Mouse (Mus musculus) heart, embryonic 11.5 days (tissue): ENCODE results near the gene Cep295nl. TPM values are rescaled to one million over a fixed set of nuclear protein-coding genes. Genes with fewer than 3 reads are reported as not detected.

ENCODE experiments used
- ATAC-seq: fragments of 200-750 bp; cut with Nextera tagmentation; replicated peaks from 2 replicates; pipeline ENCODE4 v1.8.0; 2017; ENCODE audit warnings: moderate library complexity; ENCODE audit not compliant: insufficient number of reproducible peaks, low FRiP score, low TSS enrichment
- H3K27ac ChIP-seq: fragments of 300-500 bp; sonication (generic); 2 replicates; pipeline ENCODE4 v1.5.1; 2014; ENCODE audit warnings: mild to moderate bottlenecking, low read depth, low read length
- H3K27me3 ChIP-seq: fragments of 300-500 bp; sonication (generic); 2 replicates; pipeline ENCODE4 v1.6.1; 2014; ENCODE audit warnings: mild to moderate bottlenecking, low read length, mixed read lengths; ENCODE audit not compliant: control insufficient read depth, insufficient read depth
- H3K36me3 ChIP-seq: fragments of 300-500 bp; sonication (generic); 2 replicates; pipeline ENCODE4 v1.6.1; 2014; ENCODE audit warnings: mild to moderate bottlenecking, low read length, moderate library complexity, mixed read lengths; ENCODE audit not compliant: control insufficient read depth, insufficient read depth
- H3K4me1 ChIP-seq: fragments of 300-500 bp; sonication (generic); 2 replicates; pipeline ENCODE4 v1.6.1; 2014; ENCODE audit warnings: low read length; ENCODE audit not compliant: control insufficient read depth, insufficient read depth
- H3K4me2 ChIP-seq: fragments of 300-500 bp; sonication (generic); 2 replicates; pipeline ENCODE4 v1.6.1; 2014; ENCODE audit warnings: mild to moderate bottlenecking, moderate library complexity
- H3K4me3 ChIP-seq: fragments of 300-500 bp; sonication (generic); 2 replicates; pipeline ENCODE4 v1.5.1; 2014; ENCODE audit warnings: low read depth, low read length
- H3K9ac ChIP-seq: fragments of 300-500 bp; sonication (generic); 2 replicates; pipeline ENCODE4 v1.6.1; 2014; ENCODE audit warnings: mild to moderate bottlenecking, low read depth, low read length, moderate library complexity
- H3K9me3 ChIP-seq: fragments of 300-500 bp; sonication (generic); replicated peaks from 2 replicates; pipeline ENCODE4 v1.6.1; 2016; ENCODE audit warnings: low read length; ENCODE audit not compliant: control insufficient read depth
- WGBS: fragments of 180-500 bp; shearing (Covaris S2); extraction: QIAGEN DNeasy Blood & Tissue Kit; methylation state at CpG from one replicate; pipeline ENCODE4 v1.1.7; 2014; ENCODE audit not compliant: insufficient replicate concordance; 5-methylcytosine and 5-hydroxymethylcytosine counted together
- polyA plus RNA-seq: library from polyadenylated mRNA; unstranded; fragments of >200 nt; fragmentation: Nextera tagmentation; extraction: Ambion mirVana; gene quantifications from 2 replicates; pipeline ENCODE4 v1.2.1, GENCODE M21; 2014

Gene Cep295nl
- polyA plus RNA-seq, 1 experiment from 2014 or later: 0.31 TPM

DNA sequence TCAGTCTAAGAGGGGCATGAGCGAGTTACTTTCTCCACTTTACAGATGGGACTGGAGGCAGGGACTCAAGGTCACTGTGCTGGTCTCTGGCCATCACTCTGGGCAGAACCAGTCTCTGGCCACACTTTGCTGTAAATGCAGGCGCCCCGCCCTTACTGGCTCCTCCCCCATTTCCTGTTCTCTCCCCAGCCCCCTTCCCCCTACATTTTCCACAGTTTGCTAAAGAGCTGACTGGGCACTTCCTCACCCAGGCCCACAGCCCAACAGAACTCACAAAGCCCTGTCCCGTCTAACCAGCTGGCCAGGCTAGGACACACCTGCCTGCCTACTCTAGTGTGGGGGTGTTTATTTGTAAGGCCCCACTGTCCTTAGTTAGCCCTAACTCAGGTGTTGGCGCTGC, 6.6 kb upstream of the Cep295nl start:
- ATAC-seq: peak; percentile 42; the same call in 1 of the 2 replicates
- Histone ChIP-seq H3K4me2 (no peak overlapping the region), H3K9me3 (no peaks in the 10 kb centered on the region), H3K27ac (peak overlapping the region; percentile 59; the same call in 1 of the 2 replicates), H3K36me3 (peaks cover 2% of the 10 kb centered on the region; the same call in 1 of the 2 replicates), H3K27me3 (no peaks in the 10 kb centered on the region), H3K4me1 (peaks cover 44% of the 10 kb centered on the region), H3K4me3 (no peak overlapping the region), H3K9ac (no peak overlapping the region)
- WGBS: 52% methylated on average over 5 of the region's 5 CpGs

DNA sequence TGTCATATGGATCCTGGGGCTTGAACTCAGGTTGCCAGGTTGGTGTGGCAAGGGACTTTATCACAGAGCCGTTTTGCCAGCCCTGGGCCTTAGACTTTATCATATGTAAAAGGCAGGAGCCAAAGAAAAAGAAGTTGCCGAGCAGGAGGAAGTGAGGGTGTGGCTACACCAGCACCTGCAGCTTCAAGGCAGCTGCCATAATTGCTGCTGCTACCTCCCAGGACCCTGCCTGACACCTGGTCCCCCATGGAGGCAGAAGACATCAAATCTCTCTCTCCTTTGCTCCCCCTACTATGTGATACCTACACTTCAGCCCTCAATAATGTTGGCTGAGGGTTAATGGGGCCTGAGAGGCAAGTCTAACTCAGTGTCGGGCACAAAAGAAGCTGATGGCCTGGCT, 6.1 kb upstream of the Cep295nl start:
- peak overlapping the region; percentile 59; the same call in 1 of the 2 replicates for H3K27ac ChIP-seq
- no peak overlapping the region for H3K4me2 ChIP-seq

GRCm38 (mm10) chr11:118347911-118348310, 5.6 kb upstream of the Cep295nl start:
- no peak overlapping the region for H3K4me3 ChIP-seq
- H3K4me1 ChIP-seq: peaks cover 37% of the 10 kb centered on the region
- no peaks in the 10 kb centered on the region for H3K27me3 ChIP-seq
- ATAC-seq: no peak
- no peak overlapping the region for H3K9ac ChIP-seq
- H3K9me3 ChIP-seq: no peaks in the 10 kb centered on the region
- WGBS: 83% methylated on average over 12 of the region's 12 CpGs
- no peak overlapping the region for H3K4me2 ChIP-seq
- peaks cover 2% of the 10 kb centered on the region; the same call in 1 of the 2 replicates for H3K36me3 ChIP-seq
- no peak overlapping the region for H3K27ac ChIP-seq

More for the DNA sequence above, 6.1 kb upstream of the Cep295nl start:
- Histone ChIP-seq H3K4me1 (peaks cover 42% of the 10 kb centered on the region), H3K9me3 (no peaks in the 10 kb centered on the region), H3K27me3 (no peaks in the 10 kb centered on the region), H3K9ac (no peak overlapping the region), H3K36me3 (peaks cover 2% of the 10 kb centered on the region; the same call in 1 of the 2 replicates), H3K4me3 (no peak overlapping the region)
- 52% methylated on average over 3 of the region's 3 CpGs for WGBS
- 0 out of 2 replicates have a peak, but pooled peaks have one; percentile 15 for ATAC-seq

- peaks cover 2% of the 10 kb centered on the region; the same call in 1 of the 2 replicates for H3K36me3 ChIP-seq
- peaks cover 41% of the 10 kb centered on the region for H3K4me1 ChIP-seq
- H3K4me2 ChIP-seq: no peak overlapping the region
- no peak overlapping the region for H3K9ac ChIP-seq
- no peak overlapping the region for H3K27ac ChIP-seq
- ATAC-seq: no peak
- H3K27me3 ChIP-seq: no peaks in the 10 kb centered on the region
- no peak overlapping the region for H3K4me3 ChIP-seq
- WGBS: 85% methylated on average over 2 of the region's 2 CpGs
- no peaks in the 10 kb centered on the region for H3K9me3 ChIP-seq
Observed at GRCm38 (mm10) chr11:118347391-118347790, 5.1 kb upstream of the Cep295nl start.

GRCm38 (mm10) chr11:118346395-118347096, 4.2 kb upstream of the Cep295nl start:
- no peak overlapping the region for H3K4me3 ChIP-seq
- H3K27me3 ChIP-seq: no peaks in the 10 kb centered on the region
- H3K4me1 ChIP-seq: peaks cover 48% of the 10 kb centered on the region
- no peak overlapping the region for H3K9ac ChIP-seq
- no peak overlapping the region for H3K4me2 ChIP-seq
- H3K36me3 ChIP-seq: no peaks in the 10 kb centered on the region; the same call in 1 of the 2 replicates
- WGBS: 84% methylated on average over 8 of the region's 8 CpGs
- no peak for ATAC-seq
- H3K9me3 ChIP-seq: no peaks in the 10 kb centered on the region
- H3K27ac ChIP-seq: no peak overlapping the region

- peak; percentile 42; the same call in 1 of the 2 replicates for ATAC-seq
- Histone ChIP-seq H3K27me3 (no peaks in the 10 kb centered on the region), H3K27ac (no peak overlapping the region), H3K9me3 (no peaks in the 10 kb centered on the region), H3K4me1 (peaks cover 51% of the 10 kb centered on the region), H3K4me3 (no peak overlapping the region), H3K36me3 (no peaks in the 10 kb centered on the region; the same call in 1 of the 2 replicates), H3K9ac (no peak overlapping the region), H3K4me2 (no peak overlapping the region)
- 40% methylated on average over 4 of the region's 4 CpGs for WGBS
Observed at GRCm38 (mm10) chr11:118345693-118346092, 3.4 kb upstream of the Cep295nl start.

- no peak overlapping the region for H3K27ac ChIP-seq
- H3K4me3 ChIP-seq: no peak overlapping the region
- H3K4me1 ChIP-seq: peaks cover 39% of the 10 kb centered on the region
- no peaks in the 10 kb centered on the region for H3K27me3 ChIP-seq
- no peaks in the 10 kb centered on the region for H3K9me3 ChIP-seq
- no peak overlapping the region for H3K4me2 ChIP-seq
- WGBS: 65% methylated on average over 2 of the region's 2 CpGs
- H3K9ac ChIP-seq: no peak overlapping the region
- H3K36me3 ChIP-seq: no peaks in the 10 kb centered on the region; the same call in 1 of the 2 replicates
- no peak for ATAC-seq
Observed at GRCm38 (mm10) chr11:118343629-118344028, 1.3 kb upstream of the Cep295nl start.

GRCm38 (mm10) chr11:118337491-118338168, 4.7 kb downstream of the Cep295nl start:
- no peak overlapping the region for H3K27ac ChIP-seq
- no peak overlapping the region for H3K4me3 ChIP-seq
- H3K27me3 ChIP-seq: no peaks in the 10 kb centered on the region
- 65% methylated on average over 8 of the region's 8 CpGs for whole genome bisulfite sequencing
- H3K9ac ChIP-seq: no peak overlapping the region
- H3K36me3 ChIP-seq: peaks cover 5% of the 10 kb centered on the region; the same call in 1 of the 2 replicates
- no peak for ATAC-seq
- peaks cover 13% of the 10 kb centered on the region for H3K4me1 ChIP-seq
- no peaks in the 10 kb centered on the region for H3K9me3 ChIP-seq
- no peak overlapping the region for H3K4me2 ChIP-seq
